Mouse (Mus musculus): ENCODE data around the gene Trpm6. TPM values are rescaled to one million over a fixed set of nuclear protein-coding genes. Genes with fewer than 3 reads are reported as not detected.
A peak's percentile ranks its signal among the peaks of the same experiment; 100 is the strongest.

Gene Trpm6
- polyA plus RNA-seq, 1 experiment from 2014 or later: 0.23 TPM

- Histone ChIP-seq H3K4me1 (ENCODE audit: control insufficient read depth, insufficient read depth, low read length) (no peaks in the 10 kb centered on the region), H3K27me3 (ENCODE audit: control insufficient read depth, insufficient read depth, low read length) (no peaks in the 10 kb centered on the region), H3K9ac (replicated peaks; ENCODE audit: low read depth, low read length) (no peak overlapping the region), H3K36me3 (ENCODE audit: control insufficient read depth, insufficient read depth, low read length) (no peaks in the 10 kb centered on the region), H3K4me3 (ENCODE audit: low read depth, low read length) (no peak overlapping the region), H3K4me2 (replicated peaks; ENCODE audit: low read depth, low read length) (no peak overlapping the region), H3K9me3 (ENCODE audit: control insufficient read depth, low read depth, low read length) (no peaks in the 10 kb centered on the region), H3K27ac (ENCODE audit: low read length) (no peak overlapping the region)
- no peak for ATAC-seq (ENCODE audit: insufficient number of reproducible peaks, insufficient read depth, low FRiP score, low read depth)
These were observed 7.4 kb downstream of the Trpm6 start for GRCm38 (mm10) chr19:18757191-18757590.

DNA sequence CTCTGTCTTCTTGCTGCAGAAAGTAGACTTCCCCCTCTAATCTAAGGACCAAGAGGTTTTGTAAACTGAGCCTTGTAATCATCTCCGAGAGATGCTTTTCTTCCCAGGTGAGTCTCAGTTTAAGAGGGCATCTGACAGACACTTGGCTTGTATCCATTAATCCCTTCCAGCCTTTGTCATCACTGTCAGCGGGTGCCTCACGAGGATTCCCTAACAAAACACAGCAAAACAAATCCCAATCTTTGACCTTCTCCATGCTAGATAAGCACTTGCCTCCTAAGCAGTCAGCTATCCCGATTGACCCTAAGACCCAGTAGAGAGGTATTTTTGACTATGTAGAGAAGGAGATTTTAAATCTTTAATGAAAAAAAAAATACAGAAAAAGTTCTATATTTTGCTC is 7.9 kb downstream of the Trpm6 start:
- H3K27me3 ChIP-seq (ENCODE audit: control insufficient read depth, insufficient read depth, low read length): no peaks in the 10 kb centered on the region
- WGBS: 37% methylated on average over 4 of the region's 4 CpGs
- H3K4me3 ChIP-seq (ENCODE audit: low read depth, low read length): no peak overlapping the region
- H3K27ac ChIP-seq (ENCODE audit: low read length): no peak overlapping the region
- no peak for ATAC-seq (ENCODE audit: insufficient number of reproducible peaks, insufficient read depth, low FRiP score, low read depth)
- H3K9me3 ChIP-seq (ENCODE audit: control insufficient read depth, low read depth, low read length): no peaks in the 10 kb centered on the region
- H3K9ac ChIP-seq (replicated peaks; ENCODE audit: low read depth, low read length): no peak overlapping the region
- no peaks in the 10 kb centered on the region for H3K36me3 ChIP-seq (ENCODE audit: control insufficient read depth, insufficient read depth, low read length)
- H3K4me1 ChIP-seq (ENCODE audit: control insufficient read depth, insufficient read depth, low read length): no peaks in the 10 kb centered on the region
- H3K4me2 ChIP-seq (replicated peaks; ENCODE audit: low read depth, low read length): no peak overlapping the region

GRCm38 (mm10) chr19:18758269-18758668 is 8.5 kb downstream of the Trpm6 start:
- no peaks in the 10 kb centered on the region for H3K27me3 ChIP-seq (ENCODE audit: control insufficient read depth, insufficient read depth, low read length)
- H3K36me3 ChIP-seq (ENCODE audit: control insufficient read depth, insufficient read depth, low read length): no peaks in the 10 kb centered on the region
- 28% methylated on average over 6 of the region's 6 CpGs for WGBS
- H3K4me1 ChIP-seq (ENCODE audit: control insufficient read depth, insufficient read depth, low read length): no peaks in the 10 kb centered on the region
- ATAC-seq (ENCODE audit: insufficient number of reproducible peaks, insufficient read depth, low FRiP score, low read depth): 0 out of 2 replicates have a peak, but pooled peaks have one; percentile 14
- H3K4me2 ChIP-seq (replicated peaks; ENCODE audit: low read depth, low read length): no peak overlapping the region
- H3K9ac ChIP-seq (replicated peaks; ENCODE audit: low read depth, low read length): no peak overlapping the region
- H3K27ac ChIP-seq (ENCODE audit: low read length): no peak overlapping the region
- no peaks in the 10 kb centered on the region for H3K9me3 ChIP-seq (ENCODE audit: control insufficient read depth, low read depth, low read length)
- no peak overlapping the region for H3K4me3 ChIP-seq (ENCODE audit: low read depth, low read length)

DNA sequence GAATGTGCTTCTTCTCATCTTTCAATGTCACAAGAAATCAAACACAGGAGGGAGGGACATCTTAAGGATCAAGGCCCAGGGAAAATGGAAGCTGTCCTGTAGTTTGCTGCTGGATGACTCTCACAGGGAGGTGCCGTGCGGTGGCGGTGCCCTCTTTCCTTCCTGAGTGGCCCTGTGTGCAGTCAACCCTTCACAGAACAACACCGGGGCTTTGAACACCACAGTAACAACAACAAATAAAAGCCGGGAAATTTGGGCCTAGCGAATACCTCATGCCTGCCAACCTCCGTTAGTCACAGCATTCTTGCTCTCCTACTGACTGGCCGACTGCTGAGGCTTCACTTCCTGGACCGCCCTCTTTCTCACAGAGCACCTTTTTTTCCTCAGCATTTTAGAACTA is 9.1 kb downstream of the Trpm6 start:
- Histone ChIP-seq H3K4me1 (ENCODE audit: control insufficient read depth, insufficient read depth, low read length) (no peaks in the 10 kb centered on the region), H3K27me3 (ENCODE audit: control insufficient read depth, insufficient read depth, low read length) (no peaks in the 10 kb centered on the region), H3K27ac (ENCODE audit: low read length) (no peak overlapping the region), H3K9ac (replicated peaks; ENCODE audit: low read depth, low read length) (no peak overlapping the region), H3K4me2 (replicated peaks; ENCODE audit: low read depth, low read length) (no peak overlapping the region), H3K4me3 (ENCODE audit: low read depth, low read length) (no peak overlapping the region), H3K36me3 (ENCODE audit: control insufficient read depth, insufficient read depth, low read length) (no peaks in the 10 kb centered on the region), H3K9me3 (ENCODE audit: control insufficient read depth, low read depth, low read length) (no peaks in the 10 kb centered on the region)
- no peak for ATAC-seq (ENCODE audit: insufficient number of reproducible peaks, insufficient read depth, low FRiP score, low read depth)
- 55% methylated on average over 9 of the region's 9 CpGs for WGBS

GRCm38 (mm10) chr19:18766399-18766798 is 16.6 kb downstream of the Trpm6 start:
- no peak for ATAC-seq (ENCODE audit: insufficient number of reproducible peaks, insufficient read depth, low FRiP score, low read depth)
- H3K4me1 ChIP-seq (ENCODE audit: control insufficient read depth, insufficient read depth, low read length): no peaks in the 10 kb centered on the region
- no peak overlapping the region for H3K27ac ChIP-seq (ENCODE audit: low read length)
- H3K9me3 ChIP-seq (ENCODE audit: control insufficient read depth, low read depth, low read length): no peaks in the 10 kb centered on the region
- H3K27me3 ChIP-seq (ENCODE audit: control insufficient read depth, insufficient read depth, low read length): no peaks in the 10 kb centered on the region
- 71% methylated on average over 5 of the region's 5 CpGs for WGBS
- H3K36me3 ChIP-seq (ENCODE audit: control insufficient read depth, insufficient read depth, low read length): no peaks in the 10 kb centered on the region
- no peak overlapping the region for H3K4me3 ChIP-seq (ENCODE audit: low read depth, low read length)
- no peak overlapping the region for H3K9ac ChIP-seq (replicated peaks; ENCODE audit: low read depth, low read length)
- no peak overlapping the region for H3K4me2 ChIP-seq (replicated peaks; ENCODE audit: low read depth, low read length)

DNA sequence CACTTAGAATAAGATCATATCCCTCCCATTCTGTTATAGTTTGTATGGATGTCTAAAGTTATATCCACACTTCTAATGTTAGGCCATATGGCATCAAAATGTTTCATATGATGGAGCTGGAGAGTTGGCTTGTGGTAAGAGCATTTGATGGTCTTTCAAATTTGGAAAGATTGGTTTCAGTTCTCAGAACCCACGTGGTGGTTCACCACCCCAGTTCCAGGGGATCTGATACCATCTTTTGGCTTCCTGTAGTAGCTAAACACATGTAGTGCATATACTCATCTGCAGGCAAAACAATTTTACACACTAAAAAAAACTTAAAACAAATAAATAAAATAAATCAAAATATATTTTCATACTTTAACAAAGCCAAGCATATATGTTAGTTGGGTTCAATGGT is 21.3 kb downstream of the Trpm6 start:
- H3K27ac ChIP-seq (ENCODE audit: low read length): no peak overlapping the region
- ATAC-seq (ENCODE audit: insufficient number of reproducible peaks, insufficient read depth, low FRiP score, low read depth): no peak
- H3K4me3 ChIP-seq (ENCODE audit: low read depth, low read length): no peak overlapping the region
- no peaks in the 10 kb centered on the region for H3K9me3 ChIP-seq (ENCODE audit: control insufficient read depth, low read depth, low read length)
- no peaks in the 10 kb centered on the region for H3K36me3 ChIP-seq (ENCODE audit: control insufficient read depth, insufficient read depth, low read length)
- 76% methylated on average over 1 of the region's 1 CpGs for WGBS
- H3K4me1 ChIP-seq (ENCODE audit: control insufficient read depth, insufficient read depth, low read length): no peaks in the 10 kb centered on the region
- H3K27me3 ChIP-seq (ENCODE audit: control insufficient read depth, insufficient read depth, low read length): no peaks in the 10 kb centered on the region
- H3K9ac ChIP-seq (replicated peaks; ENCODE audit: low read depth, low read length): no peak overlapping the region
- H3K4me2 ChIP-seq (replicated peaks; ENCODE audit: low read depth, low read length): no peak overlapping the region

- Histone ChIP-seq H3K27me3 (ENCODE audit: control insufficient read depth, insufficient read depth, low read length) (no peaks in the 10 kb centered on the region), H3K4me1 (ENCODE audit: control insufficient read depth, insufficient read depth, low read length) (no peaks in the 10 kb centered on the region), H3K36me3 (ENCODE audit: control insufficient read depth, insufficient read depth, low read length) (no peaks in the 10 kb centered on the region), H3K9ac (replicated peaks; ENCODE audit: low read depth, low read length) (no peak overlapping the region), H3K27ac (ENCODE audit: low read length) (no peak overlapping the region), H3K4me3 (ENCODE audit: low read depth, low read length) (no peak overlapping the region), H3K9me3 (ENCODE audit: control insufficient read depth, low read depth, low read length) (no peaks in the 10 kb centered on the region), H3K4me2 (replicated peaks; ENCODE audit: low read depth, low read length) (no peak overlapping the region)
- WGBS: 92% methylated on average over 1 of the region's 1 CpGs
- no peak for ATAC-seq (ENCODE audit: insufficient number of reproducible peaks, insufficient read depth, low FRiP score, low read depth)
These were observed 21.8 kb downstream of the Trpm6 start for GRCm38 (mm10) chr19:18771561-18771960.

DNA sequence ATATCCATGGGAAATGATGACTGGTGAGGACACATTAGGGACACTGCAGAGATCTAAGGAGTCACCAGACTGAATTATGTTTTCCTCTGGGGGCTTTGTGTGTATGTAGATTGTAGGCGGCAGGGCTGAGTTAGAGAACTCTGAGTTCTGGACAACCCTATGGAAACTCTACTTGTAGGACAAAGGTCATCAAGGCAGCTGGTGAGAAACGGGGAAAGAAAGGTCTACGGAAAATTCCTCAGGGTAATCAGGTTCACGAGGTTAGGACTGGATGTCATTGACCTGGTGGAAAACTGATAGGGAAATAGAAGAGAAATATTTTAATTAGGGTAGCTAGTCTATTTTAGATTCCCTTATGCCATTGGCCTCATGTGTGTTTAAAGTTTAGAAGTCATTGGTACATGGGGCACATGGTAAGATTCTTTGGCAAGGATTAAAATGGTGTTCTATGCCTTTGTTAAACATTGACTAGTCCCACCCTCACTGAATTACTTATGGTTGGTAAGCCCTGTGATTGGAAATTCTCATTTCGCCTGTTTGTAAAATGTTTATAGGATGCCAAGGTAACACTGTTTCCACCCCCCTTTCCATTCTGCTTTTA is 23.2 kb downstream of the Trpm6 start:
- no peak overlapping the region for H3K9ac ChIP-seq (replicated peaks; ENCODE audit: low read depth, low read length)
- H3K27me3 ChIP-seq (ENCODE audit: control insufficient read depth, insufficient read depth, low read length): no peaks in the 10 kb centered on the region
- no peaks in the 10 kb centered on the region for H3K4me1 ChIP-seq (ENCODE audit: control insufficient read depth, insufficient read depth, low read length)
- no peak overlapping the region for H3K4me2 ChIP-seq (replicated peaks; ENCODE audit: low read depth, low read length)
- no peaks in the 10 kb centered on the region for H3K9me3 ChIP-seq (ENCODE audit: control insufficient read depth, low read depth, low read length)
- no peaks in the 10 kb centered on the region for H3K36me3 ChIP-seq (ENCODE audit: control insufficient read depth, insufficient read depth, low read length)
- H3K4me3 ChIP-seq (ENCODE audit: low read depth, low read length): no peak overlapping the region
- no peak for ATAC-seq (ENCODE audit: insufficient number of reproducible peaks, insufficient read depth, low FRiP score, low read depth)
- 85% methylated on average over 5 of the region's 5 CpGs for WGBS
- H3K27ac ChIP-seq (ENCODE audit: low read length): no peak overlapping the region

GRCm38 (mm10) chr19:18774085-18774484 is 24.3 kb downstream of the Trpm6 start:
- Histone ChIP-seq H3K9ac (replicated peaks; ENCODE audit: low read depth, low read length) (no peak overlapping the region), H3K27me3 (ENCODE audit: control insufficient read depth, insufficient read depth, low read length) (no peaks in the 10 kb centered on the region), H3K9me3 (ENCODE audit: control insufficient read depth, low read depth, low read length) (no peaks in the 10 kb centered on the region), H3K4me1 (ENCODE audit: control insufficient read depth, insufficient read depth, low read length) (no peaks in the 10 kb centered on the region), H3K4me3 (ENCODE audit: low read depth, low read length) (no peak overlapping the region), H3K27ac (ENCODE audit: low read length) (no peak overlapping the region), H3K4me2 (replicated peaks; ENCODE audit: low read depth, low read length) (no peak overlapping the region), H3K36me3 (ENCODE audit: control insufficient read depth, insufficient read depth, low read length) (no peaks in the 10 kb centered on the region)
- ATAC-seq (ENCODE audit: insufficient number of reproducible peaks, insufficient read depth, low FRiP score, low read depth): no peak
- WGBS: 47% methylated on average over 1 of the region's 1 CpGs
